Mouse (Mus musculus): ENCODE results near the gene A230072I06Rik. TPM values are rescaled to one million over a fixed set of nuclear protein-coding genes. Genes with fewer than 3 reads are reported as not detected.

The A230072I06Rik gene
- polyA plus RNA-seq, 1 experiment from 2014 or later: 0.13 TPM

- peak overlapping the region; percentile 22 for H3K4me3 ChIP-seq (replicated peaks)
- H3K27me3 ChIP-seq: peaks cover 90% of the 10 kb centered on the region
- 12% methylated on average over 16 of the region's 16 CpGs for WGBS
These were observed 46.5 kb downstream of the A230072I06Rik start for GRCm38 (mm10) chr8:12324991-12325601.

GRCm38 (mm10) chr8:12327187-12327586 is 48.6 kb downstream of the A230072I06Rik start:
- Histone ChIP-seq H3K9me3 (no peaks in the 10 kb centered on the region), H3K36me3 (no peaks in the 10 kb centered on the region), H3K4me1 (replicated peaks) (peaks cover 67% of the 10 kb centered on the region), H3K9ac (replicated peaks) (no peak overlapping the region), H3K4me2 (replicated peaks) (peak overlapping the region; percentile 28), H3K27ac (peak overlapping the region; percentile 68), H3K4me3 (replicated peaks) (no peak overlapping the region), H3K27me3 (peaks cover 90% of the 10 kb centered on the region)
- peak; percentile 32 for ATAC-seq
- WGBS: 21% methylated on average over 13 of the region's 13 CpGs

More at GRCm38 (mm10) chr8:12324991-12325601, 46.5 kb downstream of the A230072I06Rik start:
- Histone ChIP-seq H3K27ac (peak overlapping the region; percentile 48; the same call in 1 of the 2 replicates), H3K4me1 (replicated peaks) (peaks cover 73% of the 10 kb centered on the region), H3K36me3 (no peaks in the 10 kb centered on the region), H3K9me3 (no peaks in the 10 kb centered on the region), H3K4me2 (replicated peaks) (peak overlapping the region; percentile 34), H3K9ac (replicated peaks) (0 out of 2 replicates have a peak overlapping the region, but pooled peaks have one; percentile 8)
- ATAC-seq: no peak

- peaks cover 90% of the 10 kb centered on the region for H3K27me3 ChIP-seq
- peak overlapping the region; percentile 28; the same call in 1 of the 2 replicates for H3K9ac ChIP-seq (replicated peaks)
- no peak overlapping the region for H3K4me3 ChIP-seq (replicated peaks)
- peaks cover 60% of the 10 kb centered on the region for H3K4me1 ChIP-seq (replicated peaks)
- no peaks in the 10 kb centered on the region for H3K9me3 ChIP-seq
- H3K27ac ChIP-seq: peak overlapping the region; percentile 68
- H3K4me2 ChIP-seq (replicated peaks): peak overlapping the region; percentile 28
- 10% methylated on average over 21 of the region's 21 CpGs for WGBS
- peak; percentile 73 for ATAC-seq
- no peaks in the 10 kb centered on the region for H3K36me3 ChIP-seq
These were observed 49.3 kb downstream of the A230072I06Rik start for GRCm38 (mm10) chr8:12327707-12328471.

GRCm38 (mm10) chr8:12328476-12328875 is 49.9 kb downstream of the A230072I06Rik start:
- peak overlapping the region; percentile 40 for H3K27ac ChIP-seq
- no peak for ATAC-seq
- H3K4me3 ChIP-seq (replicated peaks): no peak overlapping the region
- H3K9me3 ChIP-seq: no peaks in the 10 kb centered on the region
- 0 out of 2 replicates have a peak overlapping the region, but pooled peaks have one; percentile 28 for H3K9ac ChIP-seq (replicated peaks)
- peaks cover 59% of the 10 kb centered on the region for H3K4me1 ChIP-seq (replicated peaks)
- H3K4me2 ChIP-seq (replicated peaks): peak overlapping the region; percentile 28
- peaks cover 90% of the 10 kb centered on the region for H3K27me3 ChIP-seq
- H3K36me3 ChIP-seq: no peaks in the 10 kb centered on the region
- WGBS: 53% methylated on average over 9 of the region's 9 CpGs

- Histone ChIP-seq H3K9ac (replicated peaks) (no peak overlapping the region), H3K9me3 (no peaks in the 10 kb centered on the region), H3K27me3 (peaks cover 89% of the 10 kb centered on the region), H3K4me1 (replicated peaks) (peaks cover 57% of the 10 kb centered on the region), H3K27ac (no peak overlapping the region), H3K36me3 (no peaks in the 10 kb centered on the region), H3K4me3 (replicated peaks) (no peak overlapping the region), H3K4me2 (replicated peaks) (no peak overlapping the region)
- ATAC-seq: no peak
- WGBS: 24% methylated on average over 8 of the region's 8 CpGs
These were observed 51.4 kb downstream of the A230072I06Rik start for GRCm38 (mm10) chr8:12330066-12330465.

Other genes with a start within 250 kb of the A230072I06Rik start
- 3.1 and 3.6 TPM in 2 replicates for gene Sox1, start 116.5 kb downstream of the A230072I06Rik start, polyA plus RNA-seq (2015; fragmentation: Nextera tagmentation; extraction: Ambion mirVana)